Mouse (Mus musculus) bone marrow macrophage, adult 2 months (primary cell): ENCODE results near the gene Gm49337. TPM values are rescaled to one million over a fixed set of nuclear protein-coding genes. Genes with fewer than 3 reads are reported as not detected.

ENCODE experiments used
- H3K27ac ChIP-seq: 2 replicates; pipeline ENCODE4 v1.5.1; 2012; ENCODE audit warnings: low read depth, low read length; ENCODE audit not compliant: insufficient read depth
- H3K4me1 ChIP-seq: 2 replicates; pipeline ENCODE4 v1.6.1; 2012; ENCODE audit warnings: low read length; ENCODE audit not compliant: control insufficient read depth, insufficient read depth
- H3K4me3 ChIP-seq: 2 replicates; pipeline ENCODE4 v1.5.1; 2012; ENCODE audit warnings: mild to moderate bottlenecking, low read length, moderate library complexity; ENCODE audit not compliant: insufficient read depth
- CTCF ChIP-seq: IDR thresholded peaks from 2 replicates; pipeline ENCODE4 v1.5.1; 2012; ENCODE audit warnings: low read depth, mild to moderate bottlenecking, low read length, moderate library complexity
- POLR2A ChIP-seq: IDR thresholded peaks from 2 replicates; pipeline ENCODE4 v1.6.1; 2012; ENCODE audit warnings: mild to moderate bottlenecking, low read depth, low read length, borderline replicate concordance
- polyA plus RNA-seq: library from polyadenylated mRNA; stranded (reverse); fragments of >200 nt; gene quantifications from 2 replicates; pipeline ENCODE4 v1.2.4, GENCODE M21; 2012; ENCODE audit not compliant: missing spikeins, insufficient read depth, insufficient read length

The Gm49337 gene
- polyA plus RNA-seq, 1 experiment: not detected

DNA sequence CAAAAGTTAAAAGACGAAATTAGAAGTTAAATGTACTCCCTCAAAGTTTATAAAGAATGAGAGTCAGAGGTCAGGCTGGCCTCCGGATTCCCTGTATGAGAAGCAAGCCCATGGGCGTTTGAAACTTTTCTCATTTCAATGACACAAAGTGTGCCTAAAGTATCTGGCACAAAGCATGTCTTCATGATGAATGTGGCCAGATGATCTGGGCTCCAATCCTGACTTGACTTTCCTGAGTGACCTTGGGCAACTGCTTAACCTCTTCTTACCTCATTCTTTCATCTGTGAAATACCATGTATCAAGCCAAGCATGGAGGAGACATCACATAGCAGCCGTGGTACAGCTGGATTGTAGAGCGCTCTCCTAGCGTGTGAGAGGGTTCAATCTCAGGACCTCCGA lies 30.9 kb upstream of the Gm49337 start:
- H3K4me1 ChIP-seq: 0 out of 2 replicates have a peak, but pooled peaks cover 2% of the 10 kb centered on the region

GRCm38 (mm10) chr4:116143317-116143811 lies 29.8 kb upstream of the Gm49337 start:
- no peak for TF ChIP-seq CTCF
- H3K27ac ChIP-seq: no peak overlapping the region
- 0 out of 2 replicates have a peak, but pooled peaks cover 2% of the 10 kb centered on the region for H3K4me1 ChIP-seq
- no peak overlapping the region for H3K4me3 ChIP-seq

More for the DNA sequence above, 30.9 kb upstream of the Gm49337 start:
- H3K4me3 ChIP-seq: no peak overlapping the region
- TF ChIP-seq POLR2A: no peak
- no peak overlapping the region for H3K27ac ChIP-seq

GRCm38 (mm10) chr4:116143891-116144717 lies 29.1 kb upstream of the Gm49337 start:
- no peak for TF ChIP-seq POLR2A
- no peak for TF ChIP-seq CTCF
- 0 out of 2 replicates have a peak, but pooled peaks cover 2% of the 10 kb centered on the region for H3K4me1 ChIP-seq
- H3K27ac ChIP-seq: no peak overlapping the region
- H3K4me3 ChIP-seq: peak overlapping the region; percentile 62

- H3K4me1 ChIP-seq: peaks cover 8% of the 10 kb centered on the region
- no peak for TF ChIP-seq POLR2A
- H3K4me3 ChIP-seq: peak overlapping the region; percentile 99
- peak overlapping the region; percentile 78 for H3K27ac ChIP-seq
Observed at GRCm38 (mm10) chr4:116149812-116150155, 23.4 kb upstream of the Gm49337 start.

- TF ChIP-seq CTCF (no peak), POLR2A (peak; percentile 93)
- H3K27ac ChIP-seq: peak overlapping the region; percentile 78
- H3K4me3 ChIP-seq: peak overlapping the region; percentile 99
- peaks cover 8% of the 10 kb centered on the region for H3K4me1 ChIP-seq
Observed at GRCm38 (mm10) chr4:116150156-116150861, 22.9 kb upstream of the Gm49337 start.

DNA sequence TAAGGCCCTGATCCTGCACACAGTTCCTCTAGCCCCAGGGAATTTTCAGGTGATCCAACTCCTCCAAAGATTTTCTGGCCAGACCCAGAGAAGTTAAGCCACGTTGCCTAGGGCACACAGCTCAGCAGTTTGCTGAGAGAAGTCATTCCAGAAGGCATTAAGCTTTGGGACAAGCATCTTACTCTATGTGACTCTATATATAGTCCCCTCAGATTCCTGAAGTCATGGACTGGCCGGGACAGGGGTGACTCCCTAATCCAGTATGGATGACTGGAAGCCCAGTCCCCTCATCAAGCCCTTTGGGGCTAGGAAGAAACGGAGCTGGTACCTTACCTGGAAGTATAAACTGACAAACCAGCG lies 22.3 kb upstream of the Gm49337 start:
- Histone ChIP-seq H3K4me1 (peaks cover 7% of the 10 kb centered on the region), H3K4me3 (peak overlapping the region; percentile 71), H3K27ac (peak overlapping the region; percentile 47)
- TF ChIP-seq POLR2A (no peak), CTCF (no peak)

DNA sequence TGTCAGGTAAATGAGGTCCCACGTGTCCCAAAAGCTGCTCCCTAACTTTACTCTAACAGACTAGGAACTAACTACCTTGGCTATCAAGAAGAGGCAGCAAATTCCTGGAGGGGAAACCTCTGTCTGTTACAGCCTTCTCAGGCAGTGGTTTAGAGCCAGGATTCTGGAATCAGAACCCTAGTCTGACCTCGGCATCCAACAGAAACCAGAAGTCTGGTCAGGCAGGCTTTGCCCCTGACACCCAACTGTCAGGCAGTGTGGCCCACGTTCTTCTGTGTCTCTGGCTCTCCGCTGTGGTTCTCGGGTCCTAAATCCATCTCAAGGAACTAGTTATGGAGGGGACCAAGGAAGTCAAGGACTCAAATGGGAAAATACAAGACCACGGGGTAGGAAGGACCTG lies 21.9 kb upstream of the Gm49337 start, which contains the start of gene Lurap1:
Gene Lurap1, minus strand, starts transcription at position 101 of the 400 bp plus-strand sequence.
- TF ChIP-seq CTCF: no peak
- TF ChIP-seq POLR2A: no peak
- Histone ChIP-seq H3K4me1 (peaks cover 6% of the 10 kb centered on the region), H3K27ac (peak within 1 kb of the TSS; percentile 78), H3K4me3 (peak within 1 kb of the TSS; percentile 99)

GRCm38 (mm10) chr4:116152702-116153101 lies 20.5 kb upstream of the Gm49337 start:
- H3K4me1 ChIP-seq: peaks cover 6% of the 10 kb centered on the region
- no peak overlapping the region for H3K27ac ChIP-seq
- no peak for TF ChIP-seq CTCF
- TF ChIP-seq POLR2A: no peak
- no peak overlapping the region for H3K4me3 ChIP-seq

DNA sequence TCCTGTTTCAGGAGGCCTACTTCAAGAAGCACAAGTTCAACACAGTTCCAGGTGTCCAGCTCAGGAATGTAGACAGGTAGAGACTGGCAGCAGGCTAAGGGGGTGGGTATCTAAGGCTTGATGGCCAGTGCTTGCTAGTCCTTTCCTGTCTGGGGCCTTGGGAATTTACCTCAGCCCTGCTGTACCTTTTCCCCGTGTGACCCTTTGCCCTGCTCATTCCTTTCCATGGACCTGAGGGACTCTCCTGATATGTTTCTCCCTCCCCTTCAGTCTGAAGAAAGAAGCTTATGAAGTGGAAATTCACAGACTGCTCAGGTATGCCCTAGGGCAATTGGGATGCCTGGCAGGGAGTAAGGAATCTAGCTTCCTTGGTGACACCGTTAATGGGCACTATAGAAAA lies 15.3 kb upstream of the Gm49337 start:
- peaks cover 5% of the 10 kb centered on the region for H3K4me1 ChIP-seq
- TF ChIP-seq CTCF (no peak), POLR2A (no peak)
- no peak overlapping the region for H3K27ac ChIP-seq
- no peak overlapping the region for H3K4me3 ChIP-seq

DNA sequence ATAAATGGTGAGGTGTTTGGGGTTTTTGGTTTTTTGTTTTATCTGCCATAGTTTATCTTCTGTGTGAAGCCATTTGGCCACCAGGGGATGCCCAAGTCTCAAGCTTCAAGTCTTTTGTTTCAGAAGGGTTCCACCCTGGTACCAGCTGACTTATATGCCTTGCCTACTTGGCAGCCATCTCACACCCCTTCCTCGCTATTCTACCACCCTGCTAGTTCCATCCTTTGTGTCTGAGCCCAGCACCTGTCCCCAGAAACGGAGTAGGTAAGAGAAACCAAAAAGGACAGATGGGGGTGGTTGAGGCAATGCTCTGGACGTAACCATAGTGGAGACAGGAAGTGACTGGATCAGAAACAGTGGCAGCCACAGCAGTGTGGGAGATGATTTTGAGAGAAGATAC lies 13.3 kb upstream of the Gm49337 start:
- TF ChIP-seq POLR2A: no peak
- TF ChIP-seq CTCF: no peak
- Histone ChIP-seq H3K4me3 (no peak overlapping the region), H3K4me1 (peaks cover 7% of the 10 kb centered on the region), H3K27ac (no peak overlapping the region)
